Mouse (Mus musculus): ENCODE measurements around the gene Prrg2.
A peak's percentile ranks its signal among the peaks of the same experiment; 100 is the strongest.

Gene Prrg2

DNA sequence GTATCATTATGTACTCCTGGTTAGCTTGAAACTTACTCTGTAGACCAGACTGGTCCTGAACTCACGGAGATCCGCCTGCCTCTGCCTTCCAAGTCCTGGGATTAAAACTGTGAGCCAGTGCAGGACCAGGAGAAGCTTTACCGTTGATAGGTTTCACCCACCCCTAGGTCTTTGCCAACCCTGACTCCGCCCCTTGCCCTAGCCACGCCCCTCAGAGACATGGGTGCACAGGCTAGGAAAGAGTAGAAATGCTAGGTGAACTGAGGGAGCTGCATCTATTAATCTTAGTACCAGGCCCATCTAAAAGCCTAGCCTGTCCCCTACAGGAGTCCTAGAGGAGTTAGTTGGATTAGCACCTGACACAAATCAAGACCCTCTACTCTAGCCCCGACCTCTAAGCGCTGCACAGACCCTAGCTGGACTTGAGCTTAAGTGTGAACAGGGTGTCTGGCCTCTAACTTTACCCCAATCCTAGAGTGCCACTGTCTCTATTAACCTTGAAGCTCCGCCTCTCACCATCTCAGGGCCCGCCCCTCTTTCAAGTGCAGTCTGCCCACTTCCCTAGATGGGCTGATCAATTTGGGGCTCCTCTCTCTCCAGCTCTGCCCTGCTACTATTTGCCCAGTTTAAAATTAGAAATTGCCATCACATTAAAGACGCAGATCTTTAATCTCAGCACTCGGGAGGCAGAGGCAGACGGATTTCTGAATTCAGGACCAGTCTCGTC is 27.9 kb upstream of the Prrg2 start:
- no peak for DNase-seq (ENCODE audit: low read depth, low spot score)

- no peak for DNase-seq (ENCODE audit: low read depth, low spot score)
These were observed 26.1 kb upstream of the Prrg2 start for GRCm38 (mm10) chr7:45088597-45088996.

DNA sequence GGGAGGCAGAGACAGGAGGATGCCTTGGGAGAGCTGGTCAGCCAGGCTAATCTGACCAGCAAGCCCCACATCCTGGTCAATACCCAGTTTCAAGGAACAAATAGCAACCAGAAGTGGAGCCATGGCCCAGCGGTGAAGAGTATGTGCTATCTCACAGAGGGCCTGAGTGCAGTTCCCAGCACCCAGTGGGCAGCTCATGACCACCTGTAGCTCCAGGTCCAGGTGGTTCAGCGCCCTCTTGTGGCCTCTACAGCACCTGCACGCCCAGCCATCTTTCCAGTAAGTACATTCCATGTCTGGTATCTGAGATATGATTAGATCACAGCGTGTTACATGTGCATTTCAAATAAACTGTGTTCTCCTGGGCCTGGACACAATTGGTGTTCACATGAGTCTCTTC is 23.6 kb upstream of the Prrg2 start:
- DNase-seq (ENCODE audit: low read depth, low spot score) = no peak

GRCm38 (mm10) chr7:45083300-45083890 is 20.9 kb upstream of the Prrg2 start:
- DNase-seq (ENCODE audit: low read depth, low spot score) = no peak

DNA sequence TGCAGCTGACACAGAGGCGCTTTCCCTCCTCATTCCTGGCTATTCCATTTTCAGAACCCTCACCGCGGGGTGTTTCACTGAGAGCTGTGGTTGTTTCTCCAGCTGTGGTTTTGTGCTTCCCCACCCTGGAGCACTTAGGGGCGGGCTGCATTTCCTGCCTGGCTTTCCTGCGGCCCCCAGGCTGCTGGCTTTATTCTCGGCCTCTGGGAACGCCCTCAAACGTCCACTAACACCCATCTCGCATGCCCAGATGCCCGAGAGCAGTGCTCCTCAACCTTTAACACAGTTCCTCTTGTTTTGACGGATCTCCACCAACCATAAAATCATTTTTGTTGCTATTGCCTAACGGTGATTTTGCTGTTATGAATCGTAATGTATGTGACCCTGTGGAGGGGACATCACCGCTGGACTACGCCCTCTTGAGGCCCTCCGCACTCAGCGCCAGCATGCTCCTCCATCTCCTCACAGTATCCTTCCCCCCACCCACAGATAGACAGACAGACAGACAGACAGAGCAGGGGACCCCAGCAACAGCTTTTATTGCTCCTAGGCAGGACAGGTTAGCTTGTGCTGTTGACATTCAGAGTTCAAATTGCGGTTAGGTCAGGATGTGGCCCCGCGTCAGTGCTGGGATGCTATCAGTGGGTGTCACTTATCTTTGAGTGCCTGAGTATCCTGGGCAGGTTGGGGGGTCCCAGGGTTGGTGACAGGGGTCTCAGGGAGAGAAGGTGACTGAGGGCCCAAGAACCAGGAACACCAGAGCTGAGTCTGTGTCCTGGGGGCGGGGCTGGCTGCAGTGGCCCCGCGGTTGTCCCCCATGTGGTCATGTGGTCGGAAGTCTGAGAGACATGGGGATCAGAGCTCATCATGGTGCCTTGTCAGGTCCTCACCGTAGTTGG is 20.2 kb upstream of the Prrg2 start:
- no peak for DNase-seq (ENCODE audit: low read depth, low spot score)

DNA sequence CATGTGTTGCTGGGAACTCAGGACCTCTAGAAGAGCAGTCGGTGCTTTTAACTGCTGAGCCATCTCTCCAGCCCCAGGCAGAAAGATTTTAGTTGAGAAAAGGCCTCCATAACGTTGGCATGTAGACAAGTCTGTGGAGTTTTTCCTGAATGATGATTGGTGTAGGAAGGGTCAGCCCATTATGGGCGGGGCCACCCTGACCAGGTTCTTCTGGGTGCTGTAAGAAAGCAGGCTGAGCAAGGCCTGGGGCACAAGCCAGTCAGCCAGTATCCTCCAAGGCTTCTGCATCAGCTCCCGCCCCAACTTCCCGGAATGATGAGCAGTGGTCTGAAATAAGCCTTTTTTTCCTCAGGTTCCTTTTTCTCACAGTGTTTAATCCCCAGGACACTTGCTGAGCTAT is 18.5 kb upstream of the Prrg2 start:
- no peak for DNase-seq (ENCODE audit: low read depth, low spot score)

GRCm38 (mm10) chr7:45079856-45080255 is 17.4 kb upstream of the Prrg2 start:
- DNase-seq (ENCODE audit: low read depth, low spot score) = peak; percentile 90

DNA sequence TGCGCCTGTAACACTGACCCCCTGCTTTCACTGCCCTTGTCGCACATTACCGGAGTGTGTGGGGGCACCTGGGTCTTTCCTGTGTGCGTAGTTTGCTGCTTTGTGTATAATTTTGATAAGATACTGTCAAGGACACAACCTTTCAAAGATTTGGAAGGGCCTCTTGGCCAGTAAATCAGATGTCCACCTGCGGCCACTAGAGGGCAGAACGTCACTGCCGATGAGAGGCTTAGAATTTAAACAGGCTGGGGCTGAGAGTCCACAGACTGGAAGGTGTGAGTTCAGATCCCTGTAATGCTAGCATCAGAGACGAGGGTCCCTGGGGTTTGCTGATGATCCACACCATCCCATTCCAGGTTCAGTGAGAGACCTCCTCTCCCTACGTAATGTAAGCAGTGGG is 16.0 kb upstream of the Prrg2 start:
- DNase-seq (ENCODE audit: low read depth, low spot score) = peak; percentile 77

DNA sequence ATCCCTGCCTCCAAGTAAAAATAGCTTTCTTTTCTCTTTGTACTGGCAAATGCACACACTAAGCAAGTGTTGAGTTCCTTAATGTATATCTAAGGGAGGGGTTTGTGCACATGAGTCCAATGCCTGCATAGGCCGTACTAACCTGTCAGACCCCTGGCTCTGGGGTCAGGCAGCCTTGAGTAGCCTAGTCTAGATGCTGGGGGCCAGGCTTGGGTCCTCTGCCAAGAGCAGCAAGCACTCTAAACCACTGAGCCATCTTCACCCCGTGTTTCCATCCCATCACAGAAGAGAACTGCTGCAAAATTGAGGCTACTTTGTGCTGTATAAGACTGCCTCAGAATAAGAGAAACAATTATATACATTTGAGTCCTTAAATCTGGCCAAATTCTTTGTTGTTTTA is 15.4 kb upstream of the Prrg2 start:
- DNase-seq (ENCODE audit: low read depth, low spot score) = no peak

GRCm38 (mm10) chr7:45077322-45077721 is 14.8 kb upstream of the Prrg2 start:
- DNase-seq (ENCODE audit: low read depth, low spot score) = no peak

GRCm38 (mm10) chr7:45076501-45076900 is 14.0 kb upstream of the Prrg2 start:
- no peak for DNase-seq (ENCODE audit: low read depth, low spot score)

- DNase-seq (ENCODE audit: low read depth, low spot score) = no peak
These were observed 12.9 kb upstream of the Prrg2 start for GRCm38 (mm10) chr7:45075405-45075804.

GRCm38 (mm10) chr7:45073949-45074348 is 11.5 kb upstream of the Prrg2 start:
- no peak for DNase-seq (ENCODE audit: low read depth, low spot score)

- DNase-seq (ENCODE audit: low read depth, low spot score) = no peak
These were observed 10.8 kb upstream of the Prrg2 start for GRCm38 (mm10) chr7:45073171-45073707.

DNA sequence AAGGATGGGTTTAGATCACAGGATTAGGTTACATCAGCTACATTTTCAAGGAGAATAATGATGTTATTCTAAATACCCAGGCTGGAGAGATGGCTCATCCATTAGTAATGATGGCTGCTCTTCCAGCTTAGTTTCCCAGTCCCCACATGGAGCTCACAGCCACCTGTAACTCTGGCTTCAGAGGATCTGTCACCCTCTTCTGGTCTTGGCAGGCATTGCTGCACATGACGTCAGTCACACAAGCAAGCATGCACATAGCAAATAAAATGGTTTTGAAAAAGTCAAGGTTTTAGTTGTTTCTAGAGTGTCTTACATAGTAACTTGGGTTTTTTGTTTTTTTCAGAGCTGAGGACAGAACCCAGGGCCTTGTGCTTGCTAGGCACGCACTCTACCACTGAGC is 9.8 kb upstream of the Prrg2 start:
- DNase-seq (ENCODE audit: low read depth, low spot score) = no peak

GRCm38 (mm10) chr7:45069671-45070070 is 7.2 kb upstream of the Prrg2 start:
- DNase-seq (ENCODE audit: low read depth, low spot score) = no peak

GRCm38 (mm10) chr7:45068000-45068318 is 5.5 kb upstream of the Prrg2 start:
- DNase-seq (ENCODE audit: low read depth, low spot score) = peak; percentile 73

DNA sequence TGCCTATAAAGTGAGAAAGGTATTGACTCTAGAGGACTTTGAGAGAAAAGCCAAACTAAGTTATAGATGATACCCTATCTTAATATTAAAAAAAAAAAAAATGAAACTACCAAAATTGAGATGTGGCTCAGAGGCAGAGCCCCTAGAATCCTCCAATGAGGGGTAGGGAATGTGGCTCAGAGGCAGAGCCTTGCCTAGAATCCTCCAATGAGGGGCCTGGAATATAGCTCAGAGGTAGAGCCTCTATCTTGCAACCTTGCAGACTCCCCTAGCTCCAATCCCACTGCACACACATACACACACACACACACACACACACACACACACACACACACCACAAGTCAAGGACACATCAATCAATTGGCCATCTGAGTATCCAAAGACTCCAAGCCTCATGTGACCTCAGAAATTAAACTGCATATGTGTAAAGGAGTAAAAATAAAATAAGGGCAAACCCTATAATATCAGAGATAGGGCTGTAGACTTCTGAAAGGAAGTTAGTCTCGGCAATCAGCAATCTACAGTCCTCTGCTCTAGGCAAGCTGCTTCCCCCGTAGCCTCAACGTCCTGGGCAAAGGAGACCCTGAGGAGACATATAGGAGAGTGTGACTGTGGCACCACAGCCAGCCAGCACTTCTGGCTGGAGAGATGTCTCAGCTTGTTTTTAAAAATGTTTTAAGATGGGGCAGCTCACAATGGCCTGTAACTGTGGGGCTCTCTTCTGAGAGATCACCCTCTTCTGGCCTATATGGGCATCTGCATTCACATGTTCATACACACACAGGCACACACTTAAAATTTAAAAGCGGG is 4.9 kb upstream of the Prrg2 start:
- DNase-seq (ENCODE audit: low read depth, low spot score) = no peak

- DNase-seq (ENCODE audit: low read depth, low spot score) = no peak
These were observed 873 bp downstream of the Prrg2 start for GRCm38 (mm10) chr7:45061532-45062075.

DNA sequence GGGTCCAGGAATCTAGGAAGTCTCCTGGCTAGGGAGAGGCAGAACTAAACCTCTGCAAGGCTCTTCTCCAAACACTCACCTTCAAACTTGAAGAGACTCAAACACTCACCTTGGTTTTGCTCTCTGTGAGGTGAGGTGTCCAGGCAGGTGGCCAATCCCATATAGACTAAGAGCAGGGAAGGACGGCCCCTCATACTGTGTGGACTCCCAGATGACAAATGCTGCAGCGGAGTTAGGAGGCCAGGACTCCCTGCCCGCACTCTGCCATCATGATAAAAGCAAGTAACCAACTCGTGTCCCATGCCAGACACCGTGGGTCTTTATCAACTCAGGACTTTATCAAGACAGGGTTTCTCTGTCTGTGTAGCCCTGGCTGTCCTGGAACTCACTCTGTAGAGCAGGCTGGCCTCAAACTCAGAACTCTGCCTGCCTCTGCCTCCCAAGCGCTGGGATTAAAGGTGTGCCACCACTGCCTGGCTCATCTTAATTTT is 1.8 kb downstream of the Prrg2 start:
- DNase-seq (ENCODE audit: low read depth, low spot score) = no peak

All from mesoderm, embryonic 11.5 days (tissue).